Comparison of ENCODE assay signal across 8 mouse cellular contexts in the genomic region with DNA sequence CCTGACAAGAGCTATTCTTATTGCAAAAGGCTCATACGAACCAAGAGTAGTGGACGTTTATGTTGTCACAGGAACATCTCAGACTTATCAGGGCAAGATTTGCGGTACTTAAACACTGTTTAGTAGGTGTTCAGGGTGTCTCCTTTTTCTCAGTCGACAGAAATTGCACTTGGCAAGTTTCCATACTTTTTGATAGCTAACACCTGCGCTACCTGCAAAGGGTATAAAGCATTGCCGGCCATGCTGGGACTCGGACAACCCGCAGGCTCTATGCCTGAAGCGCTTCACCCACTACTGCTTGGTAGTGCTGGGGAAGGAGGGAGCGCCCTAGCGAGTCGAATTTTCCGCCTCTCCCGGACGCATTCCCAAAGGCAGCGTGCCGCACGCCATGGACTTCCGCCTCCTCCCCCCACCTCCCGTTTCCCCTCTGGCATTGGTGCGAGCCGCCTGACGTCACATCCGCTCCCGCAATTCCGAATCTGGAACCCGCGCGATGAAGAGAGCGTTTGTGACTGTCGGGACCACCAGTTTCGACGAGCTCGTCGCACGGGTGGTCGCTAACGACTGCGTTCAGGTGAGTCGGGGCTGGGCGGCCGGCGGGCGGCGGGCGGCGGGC. TPM values are rescaled to one million over a fixed set of nuclear protein-coding genes. Genes with fewer than 3 reads are reported as not detected.
DNase-seq lines count a peak whose midpoint lies in the region; ATAC-seq and TF ChIP-seq lines count a peak whose summit lies in the region.

A gene (plus strand): TSS at position 257 of the 616 bp plus-strand sequence.

- CTCF ChIA-PET in Patski (lab: Charles Lee): no interaction called here

- WGBS in hindbrain, embryonic 13.5 days: 20% methylated on average over 47 of the region's 47 CpGs

- H3K4me2 ChIP-seq in hindbrain, embryonic 13.5 days: peak within 1 kb of the TSS; percentile 81

- peaks cover 6% of the 10 kb centered on the region; the same call in 1 of the 2 replicates for H3K4me1 ChIP-seq in hindbrain, embryonic 13.5 days (replicated peaks)

- H3K4me3 ChIP-seq in hindbrain, embryonic 13.5 days: peak within 1 kb of the TSS; percentile 57

- peak; percentile 91 for ATAC-seq in Patski
- peak; percentile 95 for ATAC-seq in hindbrain, embryonic 13.5 days (ENCODE audit: low FRiP score)

- H3K27ac ChIP-seq in hindbrain, embryonic 13.5 days: peak within 1 kb of the TSS; percentile 48; the same call in 1 of the 2 replicates

- in situ Hi-C loops in Patski (cut with MboI; ENCODE audit: low pct_unique_long_range_greater_than_20kb): loop anchor here (25.0 kb wide), 1 partner anchor 580 kb away; no protein-coding TSS in a partner anchor

- DNase-seq in Patski (ENCODE audit: low read depth, low spot score): peak; percentile 9
- DNase-seq in cerebellum, postnatal 14 days: peak; percentile 88 to 89
- DNase-seq in frontal cortex, postnatal 14 days (ENCODE audit: low spot score in 2 of 2): peak; percentile 64 to 66
- peak; percentile 52 to 70 for DNase-seq in layer of hippocampus, postnatal 25 days (ENCODE audit: extremely low spot score in 1 of 2, low spot score in 1 of 2)
- peak; percentile 81 for DNase-seq in lung, postnatal 14 days
- DNase-seq in retina, adult 2 months (ENCODE audit: low read depth, low spot score): peak; percentile 55
- DNase-seq in thymus, postnatal 25 days: peak; percentile 74

- no peaks in the 10 kb centered on the region for H3K9me3 ChIP-seq in hindbrain, embryonic 13.5 days

- no peak for TF ChIP-seq CTCF in Patski (IDR thresholded peaks at IDR 0.05)

- H3K36me3 ChIP-seq in hindbrain, embryonic 13.5 days: no peaks in the 10 kb centered on the region

- peak within 1 kb of the TSS; percentile 73 for H3K9ac ChIP-seq in hindbrain, embryonic 13.5 days

- peaks cover 11% of the 10 kb centered on the region for H3K27me3 ChIP-seq in Patski
- no peaks in the 10 kb centered on the region for H3K27me3 ChIP-seq in hindbrain, embryonic 13.5 days

- POLR2A ChIA-PET in Patski (lab: Charles Lee): no interaction called here

RNA-seq across cellular contexts. Expression of the gene that starts here (rescaled TPM):
- polyA plus RNA-seq in Patski (2021): 9.6 TPM
- 10.7 and 13.4 TPM in 2 replicates for polyA plus RNA-seq in hindbrain, embryonic 13.5 days (2015; fragmentation: Nextera tagmentation; extraction: Ambion mirVana)
- 10 to 100 TPM in 1 of 2 experiments, 1 to 10 TPM in 1; 9.9 to 10.8 TPM for total RNA-seq in layer of hippocampus, postnatal 25 days (2021)

Comparison
In these comparisons a context has a peak if more than half of its experiments do, and no peak if none do; other contexts are left out.
1. Peak in every context shown above with its lines: DNase-seq, ATAC-seq, H3K4me3 ChIP-seq and H3K27ac ChIP-seq.
2. DNase-seq: peak in every context shown above with its lines; median percentile 88 in cerebellum, postnatal 14 days; 81 in lung, postnatal 14 days; 74 in thymus, postnatal 25 days; 65 in frontal cortex, postnatal 14 days; 61 in layer of hippocampus, postnatal 25 days; 55 in retina, adult 2 months; 9 in Patski.